Mouse (Mus musculus): ENCODE results near the gene Ifrd1. TPM values are rescaled to one million over a fixed set of nuclear protein-coding genes. Genes with fewer than 3 reads are reported as not detected.

Gene Ifrd1
- polyA plus RNA-seq, 1 experiment from 2014 or later = 113 TPM

DNA sequence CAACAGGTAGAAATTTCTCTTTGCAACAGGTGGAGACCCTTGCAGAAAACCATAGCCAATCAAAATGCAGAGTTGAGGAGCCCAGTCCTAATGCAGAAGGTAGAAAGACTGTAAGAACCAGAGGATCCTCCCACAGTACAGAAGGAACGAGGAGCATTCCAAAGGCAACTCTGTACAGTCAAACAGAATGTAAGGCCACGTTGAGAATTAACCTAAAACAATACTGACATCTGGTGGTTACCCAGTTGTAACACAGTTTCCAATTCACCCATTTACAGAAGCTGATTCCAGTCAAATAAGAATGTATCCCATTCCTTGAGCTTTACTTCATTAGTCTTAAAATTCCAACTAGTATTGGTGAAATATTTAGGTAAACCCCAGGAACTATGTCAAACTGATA, 83.7 kb downstream of the Ifrd1 start:
- Histone ChIP-seq H3K36me3 (ENCODE audit: control insufficient read depth, insufficient read depth) (no peaks in the 10 kb centered on the region), H3K27ac (ENCODE audit: low read depth, low read length) (no peak overlapping the region), H3K9ac (ENCODE audit: low read depth, low read length) (no peak overlapping the region), H3K9me3 (ENCODE audit: control insufficient read depth) (no peaks in the 10 kb centered on the region), H3K27me3 (replicated peaks; ENCODE audit: control insufficient read depth, insufficient read depth, low read length) (no peaks in the 10 kb centered on the region), H3K4me3 (ENCODE audit: low read depth, low read length) (no peak overlapping the region), H3K4me1 (replicated peaks; ENCODE audit: control insufficient read depth, insufficient read depth, low read length) (peaks cover 2% of the 10 kb centered on the region; the same call in 1 of the 2 replicates), H3K4me2 (replicated peaks; ENCODE audit: low read depth) (no peak overlapping the region)
- peak; percentile 85 for TF ChIP-seq CTCF (IDR thresholded peaks at IDR 0.05; ENCODE audit: low read depth)
- WGBS = 2% methylated on average over 2 of the region's 2 CpGs
- ATAC-seq = peak; percentile 34; the same call in 1 of the 2 replicates

DNA sequence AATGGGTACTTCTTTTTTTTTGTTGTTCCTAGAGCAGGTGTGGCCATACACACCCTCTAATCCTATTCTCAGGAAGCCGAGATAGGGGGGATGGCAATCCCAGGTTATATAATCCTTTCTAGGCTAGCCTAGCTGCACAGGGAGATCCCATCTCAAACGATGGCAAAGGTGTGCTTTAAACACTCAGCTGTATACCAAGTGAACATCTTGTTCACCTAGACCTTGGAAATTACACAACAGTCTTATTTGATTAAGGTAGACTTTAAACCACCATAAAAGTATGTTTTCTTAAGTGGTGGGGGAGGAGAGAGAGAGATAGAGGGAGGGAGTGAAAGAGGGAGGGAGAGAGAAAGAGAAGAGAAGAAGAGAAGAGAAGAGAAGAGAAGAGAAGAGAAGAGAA, 87.5 kb downstream of the Ifrd1 start:
- Histone ChIP-seq H3K9ac (ENCODE audit: low read depth, low read length) (no peak overlapping the region), H3K27ac (ENCODE audit: low read depth, low read length) (no peak overlapping the region), H3K36me3 (ENCODE audit: control insufficient read depth, insufficient read depth) (no peaks in the 10 kb centered on the region), H3K4me3 (ENCODE audit: low read depth, low read length) (no peak overlapping the region), H3K27me3 (replicated peaks; ENCODE audit: control insufficient read depth, insufficient read depth, low read length) (no peaks in the 10 kb centered on the region), H3K4me2 (replicated peaks; ENCODE audit: low read depth) (no peak overlapping the region), H3K9me3 (ENCODE audit: control insufficient read depth) (no peaks in the 10 kb centered on the region), H3K4me1 (replicated peaks; ENCODE audit: control insufficient read depth, insufficient read depth, low read length) (peaks cover 2% of the 10 kb centered on the region; the same call in 1 of the 2 replicates)
- WGBS = 44% methylated on average over 2 of the region's 2 CpGs
- ATAC-seq = peak; percentile 72
- no peak for TF ChIP-seq CTCF (IDR thresholded peaks at IDR 0.05; ENCODE audit: low read depth)

DNA sequence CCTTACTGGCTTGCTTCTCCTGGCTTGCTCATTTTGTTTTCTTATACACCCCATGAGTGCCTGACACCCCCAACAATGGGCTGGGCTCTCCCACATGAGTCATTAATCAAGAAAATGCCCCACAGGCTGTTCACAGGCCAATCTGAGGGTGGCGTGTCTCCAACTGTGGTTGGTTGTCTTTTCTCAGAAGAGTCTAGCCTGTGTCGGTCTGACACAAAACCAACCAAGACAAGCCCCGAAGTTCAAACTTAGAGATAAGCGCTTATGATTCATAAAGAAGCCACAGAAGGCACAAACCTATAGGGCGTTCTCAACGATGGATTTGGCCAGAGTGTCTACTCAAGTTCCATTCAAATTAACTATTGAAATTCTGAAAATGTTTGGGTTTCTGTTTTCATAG, 94.1 kb downstream of the Ifrd1 start:
- no peak for TF ChIP-seq CTCF (IDR thresholded peaks at IDR 0.05; ENCODE audit: low read depth)
- Histone ChIP-seq H3K9me3 (ENCODE audit: control insufficient read depth) (no peaks in the 10 kb centered on the region), H3K4me3 (ENCODE audit: low read depth, low read length) (no peak overlapping the region), H3K27ac (ENCODE audit: low read depth, low read length) (no peak overlapping the region), H3K36me3 (ENCODE audit: control insufficient read depth, insufficient read depth) (no peaks in the 10 kb centered on the region), H3K4me2 (replicated peaks; ENCODE audit: low read depth) (no peak overlapping the region), H3K9ac (ENCODE audit: low read depth, low read length) (no peak overlapping the region), H3K4me1 (replicated peaks; ENCODE audit: control insufficient read depth, insufficient read depth, low read length) (no peaks in the 10 kb centered on the region), H3K27me3 (replicated peaks; ENCODE audit: control insufficient read depth, insufficient read depth, low read length) (no peaks in the 10 kb centered on the region)
- ATAC-seq = no peak
- WGBS = 90% methylated on average over 6 of the region's 6 CpGs

DNA sequence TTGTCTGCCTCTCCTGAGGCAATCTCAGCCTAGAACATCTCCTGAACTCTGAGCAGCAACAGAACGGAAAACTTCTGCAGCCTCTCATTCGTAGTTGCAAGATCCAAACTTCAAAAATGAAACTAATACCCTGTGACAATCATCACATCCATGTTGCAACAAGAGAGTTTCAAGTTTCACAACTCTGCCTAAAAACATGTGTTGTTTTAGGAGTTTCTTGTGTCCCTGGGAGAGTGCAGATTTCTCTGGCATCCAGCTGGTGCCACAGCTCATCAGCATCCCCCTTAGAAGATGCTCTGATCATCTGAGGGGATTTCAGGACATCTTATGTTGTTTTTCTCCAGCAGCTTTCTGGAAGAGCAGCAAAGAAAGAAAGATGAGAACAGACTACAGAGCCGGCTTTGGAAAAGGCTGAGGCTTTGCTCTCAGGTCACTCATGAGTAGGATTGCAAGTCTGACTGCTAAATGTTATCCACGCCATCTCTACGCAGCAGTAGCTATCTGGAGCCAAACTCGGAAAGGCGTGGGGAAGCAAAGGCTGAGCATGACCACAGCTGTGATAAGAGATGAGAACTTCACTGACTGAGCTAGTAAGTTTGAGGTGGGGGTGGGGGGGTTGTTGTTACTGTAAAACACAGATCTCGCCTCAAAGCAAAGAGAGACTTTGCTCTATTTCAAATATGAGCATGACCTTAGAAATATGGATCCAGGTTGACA, 95.8 kb downstream of the Ifrd1 start:
- no peak for ATAC-seq
- H3K9ac ChIP-seq (ENCODE audit: low read depth, low read length) = no peak overlapping the region
- 62% methylated on average over 8 of the region's 8 CpGs for WGBS

More for the DNA sequence above, 95.8 kb downstream of the Ifrd1 start:
- Histone ChIP-seq H3K4me2 (replicated peaks; ENCODE audit: low read depth) (no peak overlapping the region), H3K36me3 (ENCODE audit: control insufficient read depth, insufficient read depth) (no peaks in the 10 kb centered on the region), H3K4me1 (replicated peaks; ENCODE audit: control insufficient read depth, insufficient read depth, low read length) (no peaks in the 10 kb centered on the region), H3K27me3 (replicated peaks; ENCODE audit: control insufficient read depth, insufficient read depth, low read length) (no peaks in the 10 kb centered on the region), H3K9me3 (ENCODE audit: control insufficient read depth) (no peaks in the 10 kb centered on the region), H3K27ac (ENCODE audit: low read depth, low read length) (no peak overlapping the region), H3K4me3 (ENCODE audit: low read depth, low read length) (no peak overlapping the region)
- TF ChIP-seq CTCF (IDR thresholded peaks at IDR 0.05; ENCODE audit: low read depth) = no peak

MicroRNAs encoded within 50 kb of the gene (microRNA counts, 519-probe panel; counts per million panel counts)
- microRNA mmu-miR-1938 = not detected

Small RNAs within 50 kb of the gene (microRNA-seq; reads per million reads assigned to microRNA genes)
- gene Mir1938 = not detected

Other genes starting within 250 kb of the Ifrd1 start
- gene Arl4a, start 210.5 kb downstream of the Ifrd1 start, polyA plus RNA-seq (2015; fragmentation: Nextera tagmentation; extraction: Ambion mirVana) = 113 and 115 TPM in 2 replicates
- 29.2 and 29.3 TPM in 2 replicates for gene Scin, start 114.3 kb downstream of the Ifrd1 start, polyA plus RNA-seq (2015; fragmentation: Nextera tagmentation; extraction: Ambion mirVana)
- gene Lsmem1, start 49.0 kb downstream of the Ifrd1 start, polyA plus RNA-seq (2015; fragmentation: Nextera tagmentation; extraction: Ambion mirVana) = not detected in 2 replicates
- gene Zfp277, start 197.4 kb upstream of the Ifrd1 start, polyA plus RNA-seq (2015; fragmentation: Nextera tagmentation; extraction: Ambion mirVana) = 19.5 and 19.9 TPM in 2 replicates
- 1.8 and 2.6 TPM in 2 replicates for gene Dock4, start 197.4 kb upstream of the Ifrd1 start, polyA plus RNA-seq (2015; fragmentation: Nextera tagmentation; extraction: Ambion mirVana)